Mouse (Mus musculus) midbrain, embryonic 12.5 days (tissue): Measurements from ENCODE around the gene B230217C12Rik. TPM values are rescaled to one million over a fixed set of nuclear protein-coding genes. Genes with fewer than 3 reads are reported as not detected.
A peak's percentile ranks its signal among the peaks of the same experiment; 100 is the strongest.

Source experiments
- ATAC-seq: fragments of 200-750 bp; cut with Nextera tagmentation; 2 replicates; pipeline ENCODE4 v1.8.0; 2017; ENCODE audit warnings: low read depth, moderate TSS enrichment, moderate library complexity; ENCODE audit not compliant: low FRiP score
- H3K27ac ChIP-seq: fragments of 300-500 bp; sonication (generic); replicated peaks from 2 replicates; pipeline ENCODE4 v1.5.1; 2016; ENCODE audit warnings: mild to moderate bottlenecking
- H3K27me3 ChIP-seq: fragments of 300-500 bp; sonication (generic); 2 replicates; pipeline ENCODE4 v1.6.1; 2016; ENCODE audit warnings: mild to moderate bottlenecking
- H3K36me3 ChIP-seq: fragments of 300-500 bp; sonication (generic); 2 replicates; pipeline ENCODE4 v1.6.1; 2016
- H3K4me1 ChIP-seq: fragments of 300-500 bp; sonication (generic); 2 replicates; pipeline ENCODE4 v1.6.1; 2016
- H3K4me2 ChIP-seq: fragments of 300-500 bp; sonication (generic); replicated peaks from 2 replicates; pipeline ENCODE4 v1.6.1; 2016; ENCODE audit warnings: mild to moderate bottlenecking, moderate library complexity
- H3K4me3 ChIP-seq: fragments of 300-500 bp; sonication (generic); 2 replicates; pipeline ENCODE4 v1.5.1; 2016; ENCODE audit warnings: mild to moderate bottlenecking
- H3K9ac ChIP-seq: fragments of 300-500 bp; sonication (generic); replicated peaks from 2 replicates; pipeline ENCODE4 v1.6.1; 2016; ENCODE audit warnings: mild to moderate bottlenecking, moderate library complexity
- H3K9me3 ChIP-seq: fragments of 300-500 bp; sonication (generic); 2 replicates; pipeline ENCODE4 v1.6.1; 2016; ENCODE audit warnings: mild to moderate bottlenecking
- WGBS: fragments of 180-500 bp; shearing (Covaris S2); methylation state at CpG from one replicate; pipeline ENCODE4 v1.1.7; 2016; 5-methylcytosine and 5-hydroxymethylcytosine counted together
- polyA plus RNA-seq: library from polyadenylated mRNA; unstranded; fragments of >200 nt; fragmentation: Nextera tagmentation; extraction: Ambion mirVana; gene quantifications from 2 replicates; pipeline ENCODE4 v1.2.1, GENCODE M21; 2016

Gene B230217C12Rik
- polyA plus RNA-seq, 1 experiment from 2014 or later = 15.8 TPM

- no peak overlapping the region for H3K4me3 ChIP-seq
- H3K9me3 ChIP-seq = no peaks in the 10 kb centered on the region
- no peak overlapping the region for H3K9ac ChIP-seq
- H3K27ac ChIP-seq = peak overlapping the region; percentile 94; the same call in 1 of the 2 replicates
- H3K27me3 ChIP-seq = no peaks in the 10 kb centered on the region
- ATAC-seq = no peak
- 9% methylated on average over 3 of the region's 3 CpGs for WGBS
- peaks cover 40% of the 10 kb centered on the region for H3K36me3 ChIP-seq
- H3K4me1 ChIP-seq = peaks cover 87% of the 10 kb centered on the region
- 0 out of 2 replicates have a peak overlapping the region, but pooled peaks have one; percentile 46 for H3K4me2 ChIP-seq
These were observed 29.6 kb upstream of the B230217C12Rik start for GRCm38 (mm10) chr11:97810970-97811369.

- no peaks in the 10 kb centered on the region for H3K9me3 ChIP-seq
- peaks cover 84% of the 10 kb centered on the region for H3K4me1 ChIP-seq
- peak; percentile 7; the same call in 1 of the 2 replicates for ATAC-seq
- no peak overlapping the region for H3K4me3 ChIP-seq
- WGBS = 24% methylated on average over 12 of the region's 13 CpGs
- peaks cover 42% of the 10 kb centered on the region for H3K36me3 ChIP-seq
- H3K9ac ChIP-seq = peak overlapping the region; percentile 40
- peak overlapping the region; percentile 94 for H3K27ac ChIP-seq
- peak overlapping the region; percentile 46 for H3K4me2 ChIP-seq
- no peaks in the 10 kb centered on the region for H3K27me3 ChIP-seq
These were observed 28.8 kb upstream of the B230217C12Rik start for GRCm38 (mm10) chr11:97811569-97812362.

GRCm38 (mm10) chr11:97812491-97812921 is 28.1 kb upstream of the B230217C12Rik start:
- H3K4me3 ChIP-seq = peak overlapping the region; percentile 13; the same call in 1 of the 2 replicates
- H3K27me3 ChIP-seq = no peaks in the 10 kb centered on the region
- H3K27ac ChIP-seq = peak overlapping the region; percentile 94
- peaks cover 38% of the 10 kb centered on the region for H3K36me3 ChIP-seq
- WGBS = 9% methylated on average over 3 of the region's 3 CpGs
- H3K4me2 ChIP-seq = peak overlapping the region; percentile 46
- no peaks in the 10 kb centered on the region for H3K9me3 ChIP-seq
- peak overlapping the region; percentile 40 for H3K9ac ChIP-seq
- peaks cover 87% of the 10 kb centered on the region for H3K4me1 ChIP-seq
- peak; percentile 90 for ATAC-seq

- Histone ChIP-seq H3K4me2 (peak overlapping the region; percentile 46), H3K4me3 (peak overlapping the region; percentile 13; the same call in 1 of the 2 replicates), H3K27ac (peak overlapping the region; percentile 94), H3K9me3 (no peaks in the 10 kb centered on the region), H3K36me3 (peaks cover 37% of the 10 kb centered on the region), H3K4me1 (peaks cover 87% of the 10 kb centered on the region), H3K27me3 (no peaks in the 10 kb centered on the region), H3K9ac (peak overlapping the region; percentile 40)
- WGBS = 32% methylated on average over 7 of the region's 7 CpGs
- peak; percentile 45 for ATAC-seq
These were observed 27.5 kb upstream of the B230217C12Rik start for GRCm38 (mm10) chr11:97813085-97813484.

- peaks cover 87% of the 10 kb centered on the region for H3K4me1 ChIP-seq
- no peak overlapping the region for H3K4me2 ChIP-seq
- H3K27me3 ChIP-seq = no peaks in the 10 kb centered on the region
- no peak for ATAC-seq
- H3K9me3 ChIP-seq = no peaks in the 10 kb centered on the region
- H3K27ac ChIP-seq = peak overlapping the region; percentile 94
- 78% methylated on average over 17 of the region's 17 CpGs for WGBS
- H3K9ac ChIP-seq = peak overlapping the region; percentile 40; the same call in 1 of the 2 replicates
- H3K4me3 ChIP-seq = no peak overlapping the region
- H3K36me3 ChIP-seq = peaks cover 30% of the 10 kb centered on the region
These were observed 26.6 kb upstream of the B230217C12Rik start for GRCm38 (mm10) chr11:97813746-97814515.

- 62% methylated on average over 11 of the region's 11 CpGs for WGBS
- Histone ChIP-seq H3K9me3 (no peaks in the 10 kb centered on the region), H3K4me3 (no peak overlapping the region), H3K36me3 (peaks cover 22% of the 10 kb centered on the region), H3K4me2 (no peak overlapping the region), H3K27me3 (no peaks in the 10 kb centered on the region), H3K4me1 (peaks cover 77% of the 10 kb centered on the region), H3K27ac (peak overlapping the region; percentile 21; the same call in 1 of the 2 replicates), H3K9ac (0 out of 2 replicates have a peak overlapping the region, but pooled peaks have one; percentile 15)
- ATAC-seq = no peak
These were observed 24.8 kb upstream of the B230217C12Rik start for GRCm38 (mm10) chr11:97815736-97816135.

GRCm38 (mm10) chr11:97816176-97816575 is 24.4 kb upstream of the B230217C12Rik start:
- peaks cover 74% of the 10 kb centered on the region for H3K4me1 ChIP-seq
- H3K9me3 ChIP-seq = no peaks in the 10 kb centered on the region
- H3K9ac ChIP-seq = no peak overlapping the region
- 37% methylated on average over 5 of the region's 5 CpGs for WGBS
- H3K36me3 ChIP-seq = peaks cover 23% of the 10 kb centered on the region
- no peaks in the 10 kb centered on the region for H3K27me3 ChIP-seq
- peak overlapping the region; percentile 21; the same call in 1 of the 2 replicates for H3K27ac ChIP-seq
- no peak overlapping the region for H3K4me2 ChIP-seq
- H3K4me3 ChIP-seq = no peak overlapping the region
- ATAC-seq = no peak

- WGBS = 60% methylated on average over 9 of the region's 9 CpGs
These were observed 23.7 kb upstream of the B230217C12Rik start for GRCm38 (mm10) chr11:97816916-97817315.

GRCm38 (mm10) chr11:97817379-97817778 is 23.2 kb upstream of the B230217C12Rik start:
- Histone ChIP-seq H3K9ac (no peak overlapping the region), H3K27me3 (no peaks in the 10 kb centered on the region), H3K36me3 (peaks cover 26% of the 10 kb centered on the region), H3K4me3 (no peak overlapping the region), H3K4me2 (no peak overlapping the region), H3K4me1 (peaks cover 62% of the 10 kb centered on the region), H3K9me3 (no peaks in the 10 kb centered on the region), H3K27ac (0 out of 2 replicates have a peak overlapping the region, but pooled peaks have one; percentile 35)
- no peak for ATAC-seq
- 41% methylated on average over 5 of the region's 5 CpGs for WGBS

More at GRCm38 (mm10) chr11:97816916-97817315, 23.7 kb upstream of the B230217C12Rik start:
- no peak for ATAC-seq
- Histone ChIP-seq H3K4me1 (peaks cover 66% of the 10 kb centered on the region), H3K27me3 (no peaks in the 10 kb centered on the region), H3K9ac (no peak overlapping the region), H3K27ac (no peak overlapping the region; the same call in 1 of the 2 replicates), H3K36me3 (peaks cover 26% of the 10 kb centered on the region), H3K4me2 (no peak overlapping the region), H3K4me3 (no peak overlapping the region), H3K9me3 (no peaks in the 10 kb centered on the region)

- H3K4me1 ChIP-seq = peaks cover 55% of the 10 kb centered on the region
- H3K9me3 ChIP-seq = no peaks in the 10 kb centered on the region
- peak overlapping the region; percentile 84 for H3K27ac ChIP-seq
- 11% methylated on average over 6 of the region's 6 CpGs for WGBS
- H3K36me3 ChIP-seq = peaks cover 27% of the 10 kb centered on the region
- H3K9ac ChIP-seq = no peak overlapping the region; the same call in 1 of the 2 replicates
- peak overlapping the region; percentile 10; the same call in 1 of the 2 replicates for H3K4me2 ChIP-seq
- no peak overlapping the region for H3K4me3 ChIP-seq
- ATAC-seq = 0 out of 2 replicates have a peak, but pooled peaks have one; percentile 10
- no peaks in the 10 kb centered on the region for H3K27me3 ChIP-seq
These were observed 22.6 kb upstream of the B230217C12Rik start for GRCm38 (mm10) chr11:97818003-97818402.

GRCm38 (mm10) chr11:97818571-97818970 is 22.0 kb upstream of the B230217C12Rik start:
- peak overlapping the region; percentile 37; the same call in 1 of the 2 replicates for H3K9ac ChIP-seq
- ATAC-seq = peak; percentile 58
- H3K4me2 ChIP-seq = peak overlapping the region; percentile 10
- H3K27me3 ChIP-seq = no peaks in the 10 kb centered on the region
- no peaks in the 10 kb centered on the region for H3K9me3 ChIP-seq
- peaks cover 30% of the 10 kb centered on the region for H3K36me3 ChIP-seq
- H3K27ac ChIP-seq = peak overlapping the region; percentile 84
- WGBS = 4% methylated on average over 4 of the region's 4 CpGs
- H3K4me3 ChIP-seq = no peak overlapping the region
- H3K4me1 ChIP-seq = peaks cover 50% of the 10 kb centered on the region
